Mouse (Mus musculus) CD4-positive, CD25-positive, alpha-beta regulatory T cell, adult 2 months (primary cell): ENCODE results near the gene Uba7.
A peak's percentile ranks its signal among the peaks of the same experiment; 100 is the strongest.

Experiments used
- DNase-seq: peaks from one replicate; pipeline ENCODE4 v3.0.0-alpha.2; 2012; ENCODE audit warnings: low read depth, low spot score

Gene Uba7

GRCm38 (mm10) chr9:107961881-107962280 is 13.4 kb upstream of the Uba7 start:
- DNase-seq: no peak

DNA sequence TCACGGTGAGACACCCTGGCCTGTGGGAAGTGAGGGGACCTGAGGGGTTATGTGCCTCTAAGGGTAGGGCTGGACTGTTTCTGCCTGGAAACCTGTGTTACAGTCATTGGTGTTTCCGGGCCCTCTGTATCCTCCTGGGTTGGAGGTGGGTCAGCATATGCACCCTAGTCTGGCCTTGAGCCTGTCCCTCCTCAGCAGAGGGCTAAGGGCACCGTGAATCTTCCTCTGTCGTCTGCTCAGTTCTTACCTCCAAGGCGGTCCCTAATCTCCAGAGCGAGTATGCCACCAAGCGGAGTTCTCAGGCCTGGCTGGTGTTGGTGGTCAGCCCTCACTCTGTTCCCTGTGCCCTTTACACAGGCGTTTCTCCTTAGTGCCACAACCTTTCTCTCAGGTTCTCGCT is 12.4 kb upstream of the Uba7 start:
- DNase-seq: no peak

DNA sequence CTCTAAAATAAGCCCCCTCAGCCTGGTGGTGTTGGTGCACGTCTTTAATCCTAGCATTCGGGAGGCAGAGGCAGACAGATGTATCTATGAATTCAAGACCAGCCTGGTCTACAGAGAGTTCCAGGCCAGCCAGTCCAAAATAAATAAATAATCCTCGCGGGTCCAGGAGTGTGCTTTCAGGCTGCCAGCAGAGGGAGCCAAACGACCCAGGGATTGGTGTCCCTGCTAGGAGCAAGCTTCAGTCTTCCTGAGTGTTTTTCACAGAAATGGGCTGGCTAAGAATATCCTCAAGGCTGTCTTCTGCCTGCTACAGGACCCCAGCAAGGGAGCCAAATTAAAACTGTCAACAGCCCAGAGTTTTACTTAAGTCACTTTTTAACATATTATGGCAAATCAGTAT is 11.6 kb upstream of the Uba7 start:
- peak; percentile 91 for DNase-seq

DNA sequence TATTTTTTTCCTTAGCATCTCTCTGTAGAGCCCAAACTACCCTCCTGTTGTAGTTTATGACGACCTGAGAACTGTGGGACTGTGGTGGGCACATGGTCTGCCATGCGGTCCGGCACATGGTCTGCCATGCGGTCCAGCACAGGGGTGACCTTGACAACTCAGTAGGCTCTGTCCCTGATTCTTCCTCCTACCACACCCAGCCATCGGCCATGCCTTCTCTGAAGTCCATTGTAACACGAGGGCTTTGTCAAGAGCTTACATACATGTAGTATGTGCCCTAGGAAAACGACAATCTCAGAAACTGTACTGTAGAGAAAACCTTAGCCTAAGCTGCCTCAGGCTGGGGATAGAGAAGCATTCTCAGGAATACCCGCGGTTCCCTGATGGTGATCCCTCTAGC is 10.6 kb upstream of the Uba7 start:
- no peak for DNase-seq

GRCm38 (mm10) chr9:107966676-107967075 is 8.6 kb upstream of the Uba7 start:
- DNase-seq: no peak

DNA sequence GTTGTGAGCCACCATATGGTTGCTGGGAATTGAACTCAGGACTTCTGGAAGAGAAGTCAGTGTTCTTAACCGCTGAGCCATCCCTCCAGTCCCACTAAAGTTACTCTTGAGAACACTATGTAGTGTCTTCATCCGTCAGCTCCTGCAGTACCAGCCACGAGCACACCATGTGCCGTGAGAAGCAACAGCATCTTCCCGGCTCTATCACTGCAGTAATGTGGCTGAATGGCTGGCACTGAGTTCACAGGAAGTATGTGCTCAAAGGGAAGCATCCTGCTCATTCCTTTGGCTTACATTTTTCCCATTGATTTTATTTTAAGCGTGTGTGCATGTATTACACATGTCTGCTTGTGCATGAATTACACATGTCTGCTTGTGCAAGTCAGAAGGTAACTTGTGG is 7.9 kb upstream of the Uba7 start:
- DNase-seq: no peak

GRCm38 (mm10) chr9:107968531-107968930 is 6.8 kb upstream of the Uba7 start:
- DNase-seq: no peak

GRCm38 (mm10) chr9:107970311-107970710 is 5.0 kb upstream of the Uba7 start:
- DNase-seq: no peak

- DNase-seq: peak; percentile 35
Observed at GRCm38 (mm10) chr9:107971690-107972541, 3.4 kb upstream of the Uba7 start.

GRCm38 (mm10) chr9:107974491-107975171 is 674 bp upstream of the Uba7 start:
- peak; percentile 27 for DNase-seq

- no peak for DNase-seq
Observed at GRCm38 (mm10) chr9:107978815-107979214, 3.5 kb downstream of the Uba7 start.

DNA sequence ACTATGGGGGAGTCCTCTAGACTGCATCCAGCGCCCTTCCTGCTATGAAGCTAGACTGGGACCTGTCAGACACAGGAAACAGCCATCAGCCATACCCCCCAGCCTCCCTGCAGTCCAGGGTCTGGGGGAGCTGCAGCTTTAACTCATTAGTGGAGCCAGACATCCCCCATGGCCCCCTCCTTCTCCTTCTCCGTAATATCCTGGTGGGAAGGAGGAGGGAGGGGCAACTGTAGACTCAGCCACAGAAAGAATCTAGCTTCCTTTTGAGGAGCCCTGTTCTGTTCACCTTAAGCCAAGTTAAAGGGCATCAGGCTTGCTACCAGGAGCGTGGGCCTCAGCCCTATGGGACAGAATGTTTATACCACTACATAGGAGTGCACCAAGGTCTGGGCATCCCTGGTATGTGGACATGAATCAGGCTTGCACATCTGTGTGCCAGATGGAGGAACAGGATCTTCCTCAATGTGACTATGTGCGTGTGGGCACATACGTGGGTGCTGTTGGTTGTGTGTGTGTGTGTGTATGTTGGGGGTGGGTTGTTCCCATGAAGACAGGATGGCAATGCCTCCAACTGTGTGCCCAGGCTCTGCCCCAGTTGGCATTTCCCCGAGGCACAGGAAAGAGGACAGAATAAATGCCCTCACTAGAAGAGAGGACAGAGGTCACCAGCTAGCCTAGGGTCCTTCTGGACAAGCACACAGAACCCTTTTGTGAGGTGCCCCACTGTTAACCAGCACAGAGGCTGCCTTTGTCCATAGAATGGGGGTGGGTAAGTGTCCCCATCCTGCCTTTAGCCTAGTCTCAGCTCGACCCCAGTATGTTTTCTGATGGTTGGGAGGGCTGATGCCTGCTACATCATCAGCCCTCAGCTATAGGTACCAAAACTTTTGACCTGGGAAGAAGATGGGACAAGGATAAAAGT is 6.6 kb downstream of the Uba7 start:
- no peak for DNase-seq

DNA sequence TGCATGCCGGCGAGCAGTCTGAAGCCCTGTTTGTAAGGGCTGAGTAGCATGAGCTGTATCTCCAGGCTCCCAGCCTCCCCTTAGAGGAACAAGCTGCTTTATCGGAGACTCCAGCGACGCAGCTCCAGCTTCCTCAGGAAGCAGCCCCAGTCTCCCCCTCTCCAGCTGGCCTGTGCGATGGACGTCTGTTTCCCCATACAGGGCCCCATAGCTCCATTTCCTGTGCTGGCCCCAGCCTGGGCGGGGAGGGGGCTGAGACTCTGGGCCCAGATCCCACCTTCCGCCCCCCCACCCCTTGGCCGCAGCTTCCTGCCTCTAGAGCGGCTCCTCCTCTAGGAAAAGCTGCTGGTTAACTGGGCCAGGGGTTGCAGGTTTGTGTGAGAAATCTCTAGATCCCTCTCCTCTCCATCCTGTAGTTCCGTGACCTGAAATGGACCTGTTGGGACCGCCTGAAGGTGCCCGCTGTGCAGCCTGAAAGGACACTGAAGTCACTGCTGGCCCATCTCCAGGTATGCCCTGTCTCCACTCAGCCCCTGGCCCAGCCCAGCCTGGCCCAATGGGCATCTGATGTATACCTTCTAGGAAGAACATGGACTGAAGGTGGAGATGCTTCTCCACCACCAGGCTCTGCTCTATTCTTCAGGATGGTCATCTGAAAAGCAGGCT is 7.5 kb downstream of the Uba7 start, which contains the start of gene Gm20661:
Gm20661 (plus strand) TSS at position 378 of the 666 bp plus-strand sequence.
- DNase-seq: peak; percentile 47

GRCm38 (mm10) chr9:107983421-107983890 is 8.2 kb downstream of the Uba7 start:
- DNase-seq: peak; percentile 14

DNA sequence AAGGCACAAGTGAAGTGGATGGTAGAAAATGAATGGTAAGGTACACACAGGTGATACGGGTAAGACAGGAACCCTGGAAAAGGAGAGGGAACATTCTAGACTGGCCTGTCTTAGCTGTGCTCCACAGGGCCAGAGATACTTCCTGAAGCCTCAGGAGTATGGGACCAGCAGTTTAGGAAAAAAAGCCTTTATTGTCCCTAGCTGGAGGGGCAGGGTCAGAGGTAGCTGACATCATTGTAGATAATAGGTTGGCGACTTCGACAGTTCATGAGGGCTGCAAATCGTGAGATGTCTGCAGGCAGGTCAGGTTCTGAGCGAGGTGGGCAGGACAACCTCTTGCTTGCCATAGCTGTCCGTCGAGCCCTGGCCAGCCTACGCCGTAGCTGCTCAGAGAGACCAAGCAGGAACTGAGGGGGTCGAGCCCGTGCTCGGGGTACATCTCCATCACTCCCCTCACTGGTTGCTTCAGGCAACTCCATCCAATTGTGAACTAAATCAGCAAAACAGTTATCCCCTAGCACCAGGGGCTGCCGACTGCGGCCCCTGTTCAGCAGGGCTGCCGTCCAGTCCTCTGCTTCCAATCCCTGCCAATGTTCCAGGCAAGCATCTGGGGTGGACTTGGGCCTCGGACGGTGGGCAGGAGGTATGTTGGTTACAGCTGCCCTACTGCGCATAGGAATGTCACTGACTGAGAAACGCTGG is 8.9 kb downstream of the Uba7 start:
- no peak for DNase-seq

GRCm38 (mm10) chr9:107984754-107985055 is 9.4 kb downstream of the Uba7 start:
- DNase-seq: no peak

DNA sequence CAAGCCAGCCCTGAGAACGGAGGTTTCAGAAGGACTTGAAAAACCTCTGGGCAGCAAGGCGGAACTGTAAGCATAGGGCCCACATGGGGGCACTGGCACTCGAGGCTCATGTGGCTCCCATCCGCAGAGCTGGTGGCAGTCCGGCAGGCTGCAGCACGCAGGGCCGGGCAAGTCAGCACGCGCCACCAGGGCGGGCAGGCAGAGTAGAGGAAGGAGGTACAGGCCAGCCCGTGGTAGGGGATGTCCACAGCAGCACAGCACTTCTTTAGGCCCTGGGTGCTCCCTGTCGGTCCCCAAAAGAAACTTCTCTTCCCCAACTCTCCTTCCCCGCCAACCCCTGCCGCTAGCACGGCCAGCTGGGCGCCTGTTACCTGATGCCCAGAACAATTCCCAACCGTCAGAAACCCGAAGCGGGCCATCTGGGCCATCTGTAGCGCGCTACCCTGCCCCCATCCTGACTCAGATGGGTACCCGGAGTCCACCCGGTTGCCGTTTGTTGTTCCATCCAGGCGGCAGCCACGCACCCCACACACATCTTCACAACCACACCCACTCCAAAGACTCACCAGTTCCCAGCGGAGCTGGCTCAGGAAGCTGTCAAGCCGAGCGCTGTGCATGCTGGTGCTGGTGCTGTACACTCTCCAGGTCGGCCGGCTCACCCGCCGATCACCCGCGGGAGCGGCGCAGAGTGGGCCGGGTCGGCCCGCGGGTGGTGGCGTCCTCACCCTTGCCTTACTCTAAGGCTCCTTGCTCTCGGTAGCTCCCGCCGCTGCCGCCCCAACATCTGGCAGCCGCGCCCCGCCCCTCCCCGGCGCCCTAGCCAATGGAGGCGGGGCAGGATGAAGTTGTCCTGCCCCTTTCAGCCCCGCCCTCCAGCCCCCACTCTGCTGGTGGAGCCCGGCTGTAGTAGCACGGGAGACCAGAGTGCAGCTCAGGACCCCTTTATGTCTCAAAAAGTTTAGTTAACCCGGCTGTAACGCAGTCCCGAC is 10.1 kb downstream of the Uba7 start, which contains the start of gene Inka1:
Inka1 (minus strand) TSS at position 749 of the 989 bp plus-strand sequence.
- DNase-seq: peak; percentile 93

DNA sequence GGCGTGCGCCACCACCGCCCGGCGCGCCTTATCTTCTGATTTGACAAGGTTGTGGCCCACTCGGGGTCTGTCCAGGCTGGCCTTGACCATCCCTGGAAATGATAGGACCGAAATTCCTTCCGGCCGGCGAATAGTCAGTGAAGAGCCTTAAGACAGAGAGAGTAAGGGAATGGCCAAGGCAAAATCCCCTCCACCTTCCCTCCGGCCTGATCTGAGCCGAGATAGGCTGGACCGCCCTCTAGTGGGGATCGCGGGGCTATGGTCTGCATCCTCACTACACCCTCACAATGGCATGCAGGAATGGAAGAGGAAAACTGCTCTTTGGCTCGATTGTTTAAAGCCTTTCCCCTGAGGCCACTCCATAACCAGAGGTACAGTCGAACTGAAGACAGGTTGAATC is 11.1 kb downstream of the Uba7 start:
- DNase-seq: peak; percentile 83

GRCm38 (mm10) chr9:107987950-107988349 is 12.6 kb downstream of the Uba7 start:
- no peak for DNase-seq
